Comparison of ENCODE assay signal across 9 mouse cellular contexts in the genomic region with DNA sequence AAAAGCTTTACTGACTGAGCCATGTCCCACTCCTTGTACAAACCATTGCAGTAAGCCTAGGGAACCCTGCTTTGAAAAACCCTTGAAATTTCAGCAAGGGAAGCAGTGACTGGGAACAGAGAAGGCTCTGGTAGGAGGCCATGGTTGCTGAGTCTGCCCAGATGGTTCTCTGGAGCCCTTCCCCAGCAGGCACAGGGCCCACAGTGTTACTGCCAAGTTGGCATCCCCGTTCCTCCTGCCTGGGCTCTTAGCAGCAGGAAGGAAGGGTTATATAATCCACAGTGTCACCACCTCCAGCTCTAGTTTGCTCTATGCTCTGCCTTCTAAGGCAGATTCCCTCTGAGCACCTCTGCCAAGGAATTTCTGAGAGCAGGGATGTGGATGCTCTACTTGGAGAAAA.
DNase-seq lines count a peak whose midpoint lies in the region; ATAC-seq and TF ChIP-seq lines count a peak whose summit lies in the region.
"Had no signal": no experiment of that assay in that cellular context is flagged by ENCODE, and none has a peak within 500 bp of the region (broad histone marks: within the 10 kb centered on the region; RNA-seq: fewer than 3 reads in every experiment).

No protein-coding gene starts in this region.

- DNase-seq in midbrain, postnatal 0 days (ENCODE audit: low spot score), result peak; percentile 69
- DNase-seq in cerebellum, postnatal 25 days, result peak; percentile 96
- DNase-seq in layer of hippocampus, adult 11-12 months (ENCODE audit: low spot score), result peak; percentile 91
- DNase-seq in right cerebral cortex, postnatal 25 days, result peak; percentile 86
- no peak for DNase-seq in thymus, postnatal 14 days
- DNase-seq in embryo, embryonic 10 days (ENCODE audit: low spot score), result no peak

- H3K4me1 ChIP-seq in midbrain, postnatal 0 days (ENCODE audit: insufficient read depth, low read length), result no peaks in the 10 kb centered on the region
- H3K4me1 ChIP-seq in midbrain, embryonic 15.5 days, result peaks cover 5% of the 10 kb centered on the region; the same call in 1 of the 2 replicates
- H3K4me1 ChIP-seq: limb, embryonic 15.5 days had no signal

- ATAC-seq in midbrain, postnatal 0 days (ENCODE audit: low FRiP score), result no peak
- ATAC-seq in midbrain, embryonic 15.5 days (replicated peaks), result no peak
- ATAC-seq in megakaryocyte progenitor cell, adult 5-6 weeks (replicated peaks; ENCODE audit: poor library complexity), result no peak

- no peak for TF ChIP-seq CTCF in midbrain, postnatal 0 days (IDR thresholded peaks at IDR 0.05)

- H3K4me3 ChIP-seq in midbrain, postnatal 0 days (ENCODE audit: low read depth, low read length), result no peak overlapping the region
- no peak overlapping the region for H3K4me3 ChIP-seq in midbrain, embryonic 15.5 days
- H3K4me3 ChIP-seq: limb, embryonic 15.5 days had no signal

- H3K27ac ChIP-seq in midbrain, postnatal 0 days (ENCODE audit: low read depth, low read length), result no peak overlapping the region
- no peak overlapping the region for H3K27ac ChIP-seq in midbrain, embryonic 15.5 days
- H3K27ac ChIP-seq: limb, embryonic 15.5 days had no signal

- H3K36me3 ChIP-seq in midbrain, postnatal 0 days (ENCODE audit: insufficient read depth, low read length), result no peaks in the 10 kb centered on the region
- no peaks in the 10 kb centered on the region for H3K36me3 ChIP-seq in midbrain, embryonic 15.5 days (replicated peaks)
- H3K36me3 ChIP-seq: limb, embryonic 15.5 days had no signal

- H3K9ac ChIP-seq in midbrain, postnatal 0 days (replicated peaks; ENCODE audit: low read length, poor library complexity, severe bottlenecking), result no peak overlapping the region
- H3K9ac ChIP-seq in midbrain, embryonic 15.5 days, result no peak overlapping the region
- H3K9ac ChIP-seq: limb, embryonic 15.5 days had no signal

- no peak overlapping the region for H3K4me2 ChIP-seq in midbrain, postnatal 0 days (ENCODE audit: low read depth, low read length, poor library complexity, severe bottlenecking)
- H3K4me2 ChIP-seq in midbrain, embryonic 15.5 days, result no peak overlapping the region
- H3K4me2 ChIP-seq: limb, embryonic 15.5 days had no signal

- H3K27me3 ChIP-seq in midbrain, postnatal 0 days (ENCODE audit: insufficient read depth, low read length), result no peaks in the 10 kb centered on the region
- H3K27me3 ChIP-seq in midbrain, embryonic 15.5 days (replicated peaks), result no peaks in the 10 kb centered on the region
- H3K27me3 ChIP-seq: limb, embryonic 15.5 days had no signal

- 77% methylated on average over 1 of the region's 1 CpGs for WGBS in midbrain, postnatal 0 days
- WGBS in midbrain, embryonic 15.5 days, result 92% methylated on average over 1 of the region's 1 CpGs

- no peaks in the 10 kb centered on the region for H3K9me3 ChIP-seq in midbrain, postnatal 0 days (ENCODE audit: low read length)
- H3K9me3 ChIP-seq in midbrain, embryonic 15.5 days, result no peaks in the 10 kb centered on the region
- H3K9me3 ChIP-seq: limb, embryonic 15.5 days had no signal

Comparison
In these comparisons a context has a peak if more than half of its experiments do, and no peak if none do; other contexts are left out.
1. DNase-seq: peak in midbrain, postnatal 0 days (single experiment), cerebellum, postnatal 25 days (2 of 2), layer of hippocampus, adult 11-12 months (single experiment) and right cerebral cortex, postnatal 25 days (single experiment); none in thymus, postnatal 14 days (single experiment) and embryo, embryonic 10 days (single experiment).